Mouse (Mus musculus) cerebellum, adult 2 months (tissue): Measurements from ENCODE around the gene Zfp799. TPM values are rescaled to one million over a fixed set of nuclear protein-coding genes. Genes with fewer than 3 reads are reported as not detected.
"Not testable (repeated sequence)": the region's sequence is repeated elsewhere in the genome, so short reads cannot be mapped to it uniquely, and the experiment has no call there.

Experiments
- DNase-seq, 2 experiments: peaks; one replicate each; pipeline ENCODE4 v3.0.0; 2021
- H3K27ac ChIP-seq: fragments of 200-500 bp; 2 replicates; pipeline ENCODE4 v1.5.1; 2012; ENCODE audit warnings: low read length, control low read depth, inconsistent platforms; ENCODE audit not compliant: insufficient read depth
- H3K27me3 ChIP-seq: fragments of 200-500 bp; 2 replicates; pipeline ENCODE4 v1.6.1; 2012; ENCODE audit warnings: inconsistent platforms, mild to moderate bottlenecking, low read length, moderate library complexity; ENCODE audit not compliant: control insufficient read depth, insufficient read depth
- H3K4me1 ChIP-seq: fragments of 200-500 bp; 2 replicates; pipeline ENCODE4 v1.6.1; 2011; ENCODE audit warnings: low read length; ENCODE audit not compliant: control insufficient read depth, insufficient read depth
- H3K4me3 ChIP-seq: fragments of 200-500 bp; replicated peaks from 2 replicates; pipeline ENCODE3; 2011; ENCODE audit warnings: mild to moderate bottlenecking, low read depth, low read length, control low read depth; ENCODE audit not compliant: insufficient read depth
- CTCF ChIP-seq: fragments of 200-500 bp; IDR thresholded peaks from 2 replicates; pipeline ENCODE4 v1.5.1; 2011; ENCODE audit warnings: low read depth, mild to moderate bottlenecking, control low read depth, low read length, moderate library complexity, borderline replicate concordance; ENCODE audit not compliant: insufficient read depth
- POLR2A ChIP-seq: fragments of 200-500 bp; IDR thresholded peaks from 2 replicates; pipeline ENCODE4 v1.6.1; 2011; ENCODE audit warnings: low read length, control low read depth, borderline replicate concordance; ENCODE audit not compliant: insufficient read depth
- WGBS: fragments of 180-500 bp; shearing (Covaris S2); methylation state at CpG from one replicate; pipeline ENCODE4 v1.1.7; 2018; 5-methylcytosine and 5-hydroxymethylcytosine counted together
- polyA plus RNA-seq: library from polyadenylated mRNA; depleted of rRNA; stranded (reverse); fragments of >200 nt; gene quantifications from 2 replicates; pipeline ENCODE4 v1.2.3, GENCODE M21; 2012; rRNA removed

Zfp799 gene
- 13.3 and 15.7 TPM in 2 replicates for polyA plus RNA-seq

GRCm38 (mm10) chr17:32829540-32830417 lies at the start of gene Zfp799:
Zfp799 (minus strand) TSS chr17:32830261.
- no peak for TF ChIP-seq CTCF
- TF ChIP-seq POLR2A = peak; percentile 72; the same call in 1 of the 2 replicates
- Histone ChIP-seq H3K4me3 (peak within 1 kb of the TSS; percentile 100), H3K27me3 (no peaks in the 10 kb centered on the region), H3K4me1 (no peaks in the 10 kb centered on the region), H3K27ac (peak within 1 kb of the TSS; percentile 75)
- WGBS = under 1% methylated on average over 35 of the region's 35 CpGs
- peak; percentile 83 to 87 for DNase-seq

- WGBS = 97% methylated on average over 11 of the region's 11 CpGs
- TF ChIP-seq POLR2A (no peak), CTCF (no peak)
- Histone ChIP-seq H3K27me3 (no peaks in the 10 kb centered on the region), H3K4me3 (no peak overlapping the region), H3K27ac (no peak overlapping the region), H3K4me1 (peaks cover 3% of the 10 kb centered on the region; the same call in 1 of the 2 replicates)
- DNase-seq = no peak
Observed at GRCm38 (mm10) chr17:32878773-32879172, 48.7 kb upstream of the Zfp799 start.

- Histone ChIP-seq H3K4me1 (peaks cover 3% of the 10 kb centered on the region; the same call in 1 of the 2 replicates), H3K4me3 (no peak overlapping the region), H3K27me3 (no peaks in the 10 kb centered on the region), H3K27ac (no peak overlapping the region)
- DNase-seq = no peak
- TF ChIP-seq POLR2A (no peak), CTCF (no peak)
- WGBS = 15% methylated on average over 22 of the region's 22 CpGs
Observed at GRCm38 (mm10) chr17:32877471-32878171, 47.6 kb upstream of the Zfp799 start.

- H3K27me3 ChIP-seq = no peaks in the 10 kb centered on the region
- TF ChIP-seq CTCF (no peak), POLR2A (no peak)
- H3K4me1 ChIP-seq = peaks cover 3% of the 10 kb centered on the region; the same call in 1 of the 2 replicates
- no peak overlapping the region for H3K27ac ChIP-seq
- no peak for DNase-seq
- WGBS = 56% methylated on average over 5 of the region's 5 CpGs
- no peak overlapping the region for H3K4me3 ChIP-seq
Observed at GRCm38 (mm10) chr17:32872696-32873095, 42.6 kb upstream of the Zfp799 start.

- 58% methylated on average over 4 of the region's 4 CpGs for WGBS
- TF ChIP-seq CTCF = no peak
- no peak for TF ChIP-seq POLR2A
- no peaks in the 10 kb centered on the region for H3K4me1 ChIP-seq
- H3K27ac ChIP-seq = no peak overlapping the region
- DNase-seq = no peak
- H3K4me3 ChIP-seq = no peak overlapping the region
- no peaks in the 10 kb centered on the region for H3K27me3 ChIP-seq
Observed at GRCm38 (mm10) chr17:32872091-32872490, 42.0 kb upstream of the Zfp799 start.

- no peak overlapping the region for H3K27ac ChIP-seq
- H3K4me1 ChIP-seq = no peaks in the 10 kb centered on the region
- WGBS = 92% methylated on average over 1 of the region's 1 CpGs
- H3K27me3 ChIP-seq = no peaks in the 10 kb centered on the region
- H3K4me3 ChIP-seq = no peak overlapping the region
- no peak for DNase-seq
- TF ChIP-seq POLR2A = no peak
- no peak for TF ChIP-seq CTCF
Observed at GRCm38 (mm10) chr17:32871483-32871882, 41.4 kb upstream of the Zfp799 start.

GRCm38 (mm10) chr17:32867266-32867665 lies 37.2 kb upstream of the Zfp799 start:
- not testable (repeated sequence) for H3K27me3 ChIP-seq
- WGBS = 54% methylated on average over 5 of the region's 7 CpGs

GRCm38 (mm10) chr17:32856713-32857112 lies 26.7 kb upstream of the Zfp799 start:
- not testable (repeated sequence) for H3K4me1 ChIP-seq, H3K4me3 ChIP-seq, H3K27ac ChIP-seq, DNase-seq, H3K27me3 ChIP-seq
- WGBS = 74% methylated on average over 3 of the region's 6 CpGs

More at GRCm38 (mm10) chr17:32867266-32867665, 37.2 kb upstream of the Zfp799 start:
- not testable (repeated sequence) for H3K27ac ChIP-seq, H3K4me1 ChIP-seq, DNase-seq, H3K4me3 ChIP-seq
